Comparison of ENCODE assay signal across 9 mouse cellular contexts in genomic region chr3:51539567-51540408, GRCm38 (mm10). TPM values are rescaled to one million over a fixed set of nuclear protein-coding genes. Genes with fewer than 3 reads are reported as not detected.
DNase-seq lines count a peak whose midpoint lies in the region; ATAC-seq and TF ChIP-seq lines count a peak whose summit lies in the region.
"Had no signal": no experiment of that assay in that cellular context is flagged by ENCODE, and none has a peak within 500 bp of the region (broad histone marks: within the 10 kb centered on the region; RNA-seq: fewer than 3 reads in every experiment).

No protein-coding gene starts in this region.

- no peaks in the 10 kb centered on the region for H3K9me3 ChIP-seq in ES-E14 (ENCODE audit: control insufficient read depth, insufficient read depth, low read depth, low read length)
- H3K9me3 ChIP-seq in intestine, embryonic 16.5 days (ENCODE audit: control insufficient read depth, low read length): no peaks in the 10 kb centered on the region
- H3K9me3 ChIP-seq in liver, embryonic 15.5 days (replicated peaks): no peaks in the 10 kb centered on the region
- H3K9me3 ChIP-seq: stomach, embryonic 15.5 days had no signal

- no peak overlapping the region for H3K27ac ChIP-seq in ES-E14 (ENCODE audit: insufficient read depth, low read depth, low read length, poor library complexity, severe bottlenecking)
- no peak overlapping the region for H3K27ac ChIP-seq in intestine, embryonic 16.5 days (ENCODE audit: low read length)
- no peak overlapping the region for H3K27ac ChIP-seq in liver, embryonic 15.5 days (replicated peaks)
- H3K27ac ChIP-seq: stomach, embryonic 15.5 days had no signal

- H3K4me3 ChIP-seq in ES-E14 (ENCODE audit: insufficient read depth in 1 of 2, low read depth in 1 of 2, low read length in 2 of 2, poor library complexity in 1 of 2, severe bottlenecking in 1 of 2): peak overlapping the region in 1 of 2 experiments; percentile 8; a peak in 1 of 4 replicates
- H3K4me3 ChIP-seq in intestine, embryonic 16.5 days (ENCODE audit: low read length): no peak overlapping the region
- H3K4me3 ChIP-seq in liver, embryonic 15.5 days (replicated peaks): no peak overlapping the region
- H3K4me3 ChIP-seq: stomach, embryonic 15.5 days had no signal

- no peak overlapping the region for H3K4me2 ChIP-seq in intestine, embryonic 16.5 days (ENCODE audit: low read depth, low read length)
- H3K4me2 ChIP-seq in liver, embryonic 15.5 days: no peak overlapping the region
- H3K4me2 ChIP-seq: stomach, embryonic 15.5 days had no signal

- H3K9ac ChIP-seq in ES-E14 (ENCODE audit: insufficient read depth, low read depth, low read length, poor library complexity, severe bottlenecking): no peak overlapping the region
- H3K9ac ChIP-seq in intestine, embryonic 16.5 days (ENCODE audit: low read depth, low read length): no peak overlapping the region
- no peak overlapping the region for H3K9ac ChIP-seq in liver, embryonic 15.5 days
- H3K9ac ChIP-seq: stomach, embryonic 15.5 days had no signal

- in situ Hi-C loops in ES-E14 (cut with MboI; ENCODE audit: low sequenced_read_pairs in 2 of 2, unreplicated experiment in 2 of 2): no loop called here

- peaks cover 0 to 5% of the 10 kb centered on the region in 2 experiments; a peak in 2 of 4 replicates for H3K4me1 ChIP-seq in ES-E14 (ENCODE audit: control insufficient read depth in 2 of 2, insufficient read depth in 2 of 2, low read length in 2 of 2, poor library complexity in 1 of 2)
- H3K4me1 ChIP-seq in intestine, embryonic 16.5 days (ENCODE audit: control insufficient read depth, insufficient read depth, low read length): no peaks in the 10 kb centered on the region
- peaks cover 9% of the 10 kb centered on the region; the same call in 1 of the 2 replicates for H3K4me1 ChIP-seq in liver, embryonic 15.5 days (replicated peaks)
- H3K4me1 ChIP-seq: stomach, embryonic 15.5 days had no signal

- H3K36me3 ChIP-seq in ES-E14 (ENCODE audit: control insufficient read depth, insufficient read depth, low read length, poor library complexity, severe bottlenecking): peaks cover 17% of the 10 kb centered on the region
- peaks cover 4% of the 10 kb centered on the region; the same call in 1 of the 2 replicates for H3K36me3 ChIP-seq in intestine, embryonic 16.5 days (ENCODE audit: control insufficient read depth, insufficient read depth, low read length)
- peaks cover 21% of the 10 kb centered on the region for H3K36me3 ChIP-seq in liver, embryonic 15.5 days (replicated peaks)

- no peaks in the 10 kb centered on the region for H3K27me3 ChIP-seq in intestine, embryonic 16.5 days (replicated peaks; ENCODE audit: control insufficient read depth, insufficient read depth, low read length)
- no peaks in the 10 kb centered on the region for H3K27me3 ChIP-seq in liver, embryonic 15.5 days
- H3K27me3 ChIP-seq: stomach, embryonic 15.5 days had no signal

- DNase-seq in 416B (ENCODE audit: low read depth): peak; percentile 76
- DNase-seq in ES-E14 (ENCODE audit: low read depth, low spot score): peak; percentile 94
- DNase-seq in c-Kit-positive CD71-positive TER-119-positive erythroid progenitor cells, embryonic 14.5 days (ENCODE audit: low spot score): peak; percentile 80
- peak; percentile 78 for DNase-seq in retina, embryonic 14.5 days (ENCODE audit: low spot score)
- DNase-seq in urinary bladder, postnatal 25 days (ENCODE audit: low spot score): peak; percentile 75

- peak; percentile 71 for ATAC-seq in frontal cortex, adult (ENCODE audit: low TSS enrichment)
- peak; percentile 64 for ATAC-seq in intestine, embryonic 16.5 days
- peak; percentile 54; the same call in 1 of the 2 replicates for ATAC-seq in liver, embryonic 15.5 days (ENCODE audit: insufficient read depth)

- 57% methylated on average over 15 of the region's 15 CpGs for WGBS in intestine, embryonic 16.5 days
- 40% methylated on average over 15 of the region's 15 CpGs for WGBS in liver, embryonic 15.5 days (ENCODE audit: insufficient replicate concordance)

TF ChIP-seq in ES-E14, 5 proteins besides CTCF, POLR2A, EP300 and RAD21:
- TF ChIP-seq CHD2 (IDR thresholded peaks at IDR 0.05; ENCODE audit: low read depth, low read length) (no peak), MAFK (IDR thresholded peaks at IDR 0.05; ENCODE audit: insufficient read depth, low read depth, low read length) (no peak), ZNF384 (IDR thresholded peaks at IDR 0.05; ENCODE audit: low read depth, low read length) (no peak), HCFC1 (IDR thresholded peaks at IDR 0.05; ENCODE audit: borderline replicate concordance, insufficient read depth, low read length) (no peak), ZC3H11A (IDR thresholded peaks at IDR 0.05; ENCODE audit: borderline replicate concordance, low read depth, low read length) (no peak)

RNA-seq across cellular contexts. Expression of gene Setd7, which starts 20.9 kb away (rescaled TPM):
- total RNA-seq in ES-E14 (2012; rRNA removed): 14.0 and 17.5 TPM in 2 replicates
- polyA plus RNA-seq in intestine, embryonic 16.5 days (2015; fragmentation: Nextera tagmentation; extraction: Ambion mirVana): 1.8 and 2.0 TPM in 2 replicates
- 0.45 and 0.46 TPM in 2 replicates for polyA plus RNA-seq in liver, embryonic 15.5 days (2015; fragmentation: Nextera tagmentation; extraction: Ambion mirVana)

RNA-seq across cellular contexts. Expression of gene Rab33b, which starts 56.1 kb away (rescaled TPM):
- total RNA-seq in ES-E14 (2012; rRNA removed): 4.0 and 7.5 TPM in 2 replicates
- 23.7 and 25.0 TPM in 2 replicates for polyA plus RNA-seq in intestine, embryonic 16.5 days (2015; fragmentation: Nextera tagmentation; extraction: Ambion mirVana)
- 4.4 and 4.7 TPM in 2 replicates for polyA plus RNA-seq in liver, embryonic 15.5 days (2015; fragmentation: Nextera tagmentation; extraction: Ambion mirVana)
